Mouse (Mus musculus): ENCODE measurements around the gene Hmcn2.

GRCm38 (mm10) chr2:31455418-31455817 lies 141.2 kb downstream of the Hmcn2 start:
- TF ChIP-seq CTCF (IDR thresholded peaks at IDR 0.05; ENCODE audit: low read depth) (no peak), EP300 (IDR thresholded peaks at IDR 0.05; ENCODE audit: low read depth) (no peak)

Data from liver, postnatal 0 days (tissue).